Mouse (Mus musculus): ENCODE data around the gene Ddx50. TPM values are rescaled to one million over a fixed set of nuclear protein-coding genes. Genes with fewer than 3 reads are reported as not detected.

Ddx50 gene
- polyA plus RNA-seq, 1 experiment from 2014 or later: 116 TPM

- H3K36me3 ChIP-seq (ENCODE audit: poor library complexity, severe bottlenecking): peaks cover 86% of the 10 kb centered on the region
Measured at GRCm38 (mm10) chr10:62568861-62569260, 82.2 kb downstream of the Ddx50 start.

More at GRCm38 (mm10) chr10:62568861-62569260, 82.2 kb downstream of the Ddx50 start:
- H3K4me3 ChIP-seq: no peak overlapping the region
- 95% methylated on average over 4 of the region's 4 CpGs for WGBS
- H3K4me1 ChIP-seq: no peaks in the 10 kb centered on the region
- no peak overlapping the region for H3K27ac ChIP-seq
- ATAC-seq: no peak
- H3K4me2 ChIP-seq: no peak overlapping the region
- no peaks in the 10 kb centered on the region for H3K9me3 ChIP-seq (replicated peaks)
- H3K9ac ChIP-seq: no peak overlapping the region
- no peaks in the 10 kb centered on the region for H3K27me3 ChIP-seq

Small RNAs within 50 kb of the gene (microRNA-seq; reads per million reads assigned to microRNA genes)
- gene Mir7215: not detected

Other genes with a start within 250 kb of the Ddx50 start
- 0.24 and 0.34 TPM in 2 replicates for gene Hkdc1, start 228.7 kb downstream of the Ddx50 start, polyA plus RNA-seq (2015; fragmentation: Nextera tagmentation; extraction: Ambion mirVana)
- 0.70 and 0.94 TPM in 2 replicates for gene 4930507D05Rik, start 201.7 kb downstream of the Ddx50 start, polyA plus RNA-seq (2015; fragmentation: Nextera tagmentation; extraction: Ambion mirVana)
- gene Supv3l1, start 201.5 kb downstream of the Ddx50 start, polyA plus RNA-seq (2015; fragmentation: Nextera tagmentation; extraction: Ambion mirVana): 24.2 and 25.5 TPM in 2 replicates
- gene Vps26a, start 164.4 kb downstream of the Ddx50 start, polyA plus RNA-seq (2015; fragmentation: Nextera tagmentation; extraction: Ambion mirVana): 83.0 and 86.0 TPM in 2 replicates
- 5.9 and 6.0 TPM in 2 replicates for gene Srgn, start 123.8 kb downstream of the Ddx50 start, polyA plus RNA-seq (2015; fragmentation: Nextera tagmentation; extraction: Ambion mirVana)
- 52.1 and 54.5 TPM in 2 replicates for gene Kif1bp, start 72.8 kb downstream of the Ddx50 start, polyA plus RNA-seq (2015; fragmentation: Nextera tagmentation; extraction: Ambion mirVana)
- gene Ddx21, start 48.9 kb downstream of the Ddx50 start, polyA plus RNA-seq (2015; fragmentation: Nextera tagmentation; extraction: Ambion mirVana): 23.8 and 24.5 TPM in 2 replicates
- gene Stox1, start 74.9 kb upstream of the Ddx50 start, polyA plus RNA-seq (2015; fragmentation: Nextera tagmentation; extraction: Ambion mirVana): 2.5 and 3.2 TPM in 2 replicates
- gene Ccar1, start 141.1 kb upstream of the Ddx50 start, polyA plus RNA-seq (2015; fragmentation: Nextera tagmentation; extraction: Ambion mirVana): 145 and 146 TPM in 2 replicates